Mouse (Mus musculus): Measurements from ENCODE around the gene Adad2. TPM values are rescaled to one million over a fixed set of nuclear protein-coding genes. Genes with fewer than 3 reads are reported as not detected.

The Adad2 gene
- polyA plus RNA-seq, 1 experiment = not detected

GRCm38 (mm10) chr8:119632909-119633308 lies 20.4 kb downstream of the Adad2 start:
- no peak overlapping the region for H3ac ChIP-seq (ENCODE audit: control insufficient read depth, insufficient read length)
- H3K27me3 ChIP-seq (ENCODE audit: control insufficient read depth, insufficient read depth, insufficient read length) = peaks cover 91% of the 10 kb centered on the region
- no peak overlapping the region for H3K4me2 ChIP-seq (ENCODE audit: low read depth)
- H3K79me2 ChIP-seq (ENCODE audit: control insufficient read depth, insufficient read depth) = no peaks in the 10 kb centered on the region
- TF ChIP-seq MYOD1 (IDR thresholded peaks at IDR 0.05; ENCODE audit: control insufficient read depth in 1 of 3, insufficient read length in 2 of 3, low read depth in 2 of 3) = no peak
- no peak for TF ChIP-seq CEBPB (IDR thresholded peaks at IDR 0.05; ENCODE audit: insufficient read depth, poor library complexity, severe bottlenecking)
- no peak for TF ChIP-seq TCF12 (IDR thresholded peaks at IDR 0.05; ENCODE audit: insufficient read depth, poor library complexity, severe bottlenecking)
- no peak for TF ChIP-seq E2F4 (IDR thresholded peaks at IDR 0.05; ENCODE audit: insufficient read depth)
- TF ChIP-seq TCF3 (IDR thresholded peaks at IDR 0.05; ENCODE audit: insufficient read length, low read depth) = no peak
- no peak for TF ChIP-seq REST (IDR thresholded peaks at IDR 0.05; ENCODE audit: insufficient read depth, insufficient read length)
- TF ChIP-seq SRF (IDR thresholded peaks at IDR 0.05; ENCODE audit: control insufficient read depth, insufficient read length, low read depth) = no peak
- TF ChIP-seq POLR2A (IDR thresholded peaks at IDR 0.05; ENCODE audit: insufficient read length, low read depth) = no peak
- TF ChIP-seq MYOG (IDR thresholded peaks at IDR 0.05; ENCODE audit: control insufficient read depth in 1 of 3, insufficient read depth in 1 of 3, insufficient read length in 2 of 3, low read depth in 2 of 3) = no peak
- TF ChIP-seq MAX (IDR thresholded peaks at IDR 0.05; ENCODE audit: low read depth) = no peak
- TF ChIP-seq USF1 (IDR thresholded peaks at IDR 0.05; ENCODE audit: low read depth) = no peak
- TF ChIP-seq POLR2AphosphoS2 (IDR thresholded peaks at IDR 0.05; ENCODE audit: insufficient read length, low read depth) = no peak
- H3K36me3 ChIP-seq (ENCODE audit: control insufficient read depth, insufficient read depth) = no peaks in the 10 kb centered on the region
- no peak overlapping the region for H3K4me3 ChIP-seq

GRCm38 (mm10) chr8:119634616-119635336 lies 22.2 kb downstream of the Adad2 start:
- no peaks in the 10 kb centered on the region for H3K36me3 ChIP-seq (ENCODE audit: control insufficient read depth, insufficient read depth)
- no peak overlapping the region for H3K4me3 ChIP-seq
- no peak overlapping the region for H3K4me2 ChIP-seq (ENCODE audit: low read depth)
- H3K79me2 ChIP-seq (ENCODE audit: control insufficient read depth, insufficient read depth) = no peaks in the 10 kb centered on the region
- no peak overlapping the region for H3ac ChIP-seq (ENCODE audit: control insufficient read depth, insufficient read length)
- TF ChIP-seq TCF3 (IDR thresholded peaks at IDR 0.05; ENCODE audit: insufficient read length, low read depth) (no peak), USF1 (IDR thresholded peaks at IDR 0.05; ENCODE audit: low read depth) (no peak), REST (IDR thresholded peaks at IDR 0.05; ENCODE audit: insufficient read depth, insufficient read length) (no peak)
- peaks cover 80% of the 10 kb centered on the region for H3K27me3 ChIP-seq (ENCODE audit: control insufficient read depth, insufficient read depth, insufficient read length)

- Histone ChIP-seq H3K4me2 (ENCODE audit: low read depth) (no peak within 1 kb of the TSS), H3K27me3 (ENCODE audit: control insufficient read depth, insufficient read depth, insufficient read length) (peaks cover 80% of the 10 kb centered on the region), H3K4me3 (no peak within 1 kb of the TSS), H3ac (ENCODE audit: control insufficient read depth, insufficient read length) (no peak within 1 kb of the TSS), H3K36me3 (ENCODE audit: control insufficient read depth, insufficient read depth) (no peaks in the 10 kb centered on the region), H3K79me2 (ENCODE audit: control insufficient read depth, insufficient read depth) (no peaks in the 10 kb centered on the region)
- no peak for TF ChIP-seq TCF12 (IDR thresholded peaks at IDR 0.05; ENCODE audit: insufficient read depth, poor library complexity, severe bottlenecking)
- TF ChIP-seq USF1 (IDR thresholded peaks at IDR 0.05; ENCODE audit: low read depth) = no peak
- no peak for TF ChIP-seq POLR2AphosphoS2 (IDR thresholded peaks at IDR 0.05; ENCODE audit: insufficient read length, low read depth)
- TF ChIP-seq CEBPB (IDR thresholded peaks at IDR 0.05; ENCODE audit: insufficient read depth, poor library complexity, severe bottlenecking) = no peak
Measured at GRCm38 (mm10) chr8:119635378-119635777, 22.8 kb downstream of the Adad2 start, which contains the start of gene Kcng4. TSS of gene Kcng4 (minus strand) at chr8:119635680.

GRCm38 (mm10) chr8:119635958-119636357 lies 23.4 kb downstream of the Adad2 start:
- Histone ChIP-seq H3ac (ENCODE audit: control insufficient read depth, insufficient read length) (no peak overlapping the region), H3K36me3 (ENCODE audit: control insufficient read depth, insufficient read depth) (no peaks in the 10 kb centered on the region), H3K79me2 (ENCODE audit: control insufficient read depth, insufficient read depth) (no peaks in the 10 kb centered on the region), H3K4me3 (no peak overlapping the region), H3K27me3 (ENCODE audit: control insufficient read depth, insufficient read depth, insufficient read length) (peaks cover 81% of the 10 kb centered on the region), H3K4me2 (ENCODE audit: low read depth) (no peak overlapping the region)
- TF ChIP-seq E2F4 (IDR thresholded peaks at IDR 0.05; ENCODE audit: insufficient read depth) = no peak
- TF ChIP-seq TCF3 (IDR thresholded peaks at IDR 0.05; ENCODE audit: insufficient read length, low read depth) = no peak
- TF ChIP-seq MYOG (IDR thresholded peaks at IDR 0.05; ENCODE audit: control insufficient read depth in 1 of 3, insufficient read depth in 1 of 3, insufficient read length in 2 of 3, low read depth in 2 of 3) = no peak
- TF ChIP-seq MYOD1 (IDR thresholded peaks at IDR 0.05; ENCODE audit: control insufficient read depth in 1 of 3, insufficient read length in 2 of 3, low read depth in 2 of 3) = no peak
- TF ChIP-seq REST (IDR thresholded peaks at IDR 0.05; ENCODE audit: insufficient read depth, insufficient read length) = no peak

DNA sequence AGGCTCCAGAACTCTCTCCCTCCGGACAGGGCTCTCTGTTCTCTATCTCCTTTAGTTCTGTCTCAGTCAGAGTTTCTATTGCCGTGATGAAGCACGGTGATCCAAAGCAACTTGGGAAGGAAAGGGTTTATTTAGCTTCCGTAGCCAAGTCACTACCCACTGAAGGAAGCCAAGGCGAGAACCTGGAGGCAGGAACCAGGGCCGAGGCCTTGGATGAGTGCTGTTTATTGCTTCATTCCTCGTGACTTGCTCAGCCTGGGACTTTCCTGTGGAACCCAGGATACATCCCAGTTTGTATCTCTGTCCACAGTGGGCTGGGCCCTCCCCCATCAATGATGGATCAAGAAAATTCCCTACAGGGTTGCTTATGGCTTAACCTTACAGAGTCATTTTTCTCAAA lies 24.2 kb downstream of the Adad2 start:
- Histone ChIP-seq H3K79me2 (ENCODE audit: control insufficient read depth, insufficient read depth) (no peaks in the 10 kb centered on the region), H3K4me2 (ENCODE audit: low read depth) (no peak overlapping the region), H3K4me3 (no peak overlapping the region), H3ac (ENCODE audit: control insufficient read depth, insufficient read length) (no peak overlapping the region), H3K36me3 (ENCODE audit: control insufficient read depth, insufficient read depth) (no peaks in the 10 kb centered on the region), H3K27me3 (ENCODE audit: control insufficient read depth, insufficient read depth, insufficient read length) (peaks cover 79% of the 10 kb centered on the region)
- TF ChIP-seq POLR2AphosphoS2 (IDR thresholded peaks at IDR 0.05; ENCODE audit: insufficient read length, low read depth) (no peak), TCF12 (IDR thresholded peaks at IDR 0.05; ENCODE audit: insufficient read depth, poor library complexity, severe bottlenecking) (no peak), TCF3 (IDR thresholded peaks at IDR 0.05; ENCODE audit: insufficient read length, low read depth) (no peak), MYOG (IDR thresholded peaks at IDR 0.05; ENCODE audit: control insufficient read depth in 1 of 3, insufficient read depth in 1 of 3, insufficient read length in 2 of 3, low read depth in 2 of 3) (no peak), MYOD1 (IDR thresholded peaks at IDR 0.05; ENCODE audit: control insufficient read depth in 1 of 3, insufficient read length in 2 of 3, low read depth in 2 of 3) (no peak)
